In genomic region chr12:70369348-70369747, GRCm38 (mm10) we compare ENCODE assay signal across 14 mouse cellular contexts.
"Had no signal": no experiment of that assay in that cellular context is flagged by ENCODE, and none has a peak within 500 bp of the region (broad histone marks: within the 10 kb centered on the region; RNA-seq: fewer than 3 reads in every experiment).

No protein-coding gene starts in this region.

- H3K4me3 ChIP-seq: kidney, embryonic 15.5 days; limb, embryonic 15.5 days; liver, embryonic 12.5 days; megakaryocyte, embryonic 14.5 days; midbrain, embryonic 12.5 days; neural tube, embryonic 13.5 days had no signal

- H3K36me3 ChIP-seq: kidney, embryonic 15.5 days; limb, embryonic 15.5 days; liver, embryonic 12.5 days; midbrain, embryonic 12.5 days; neural tube, embryonic 13.5 days had no signal

- H3K9me3 ChIP-seq: kidney, embryonic 15.5 days; limb, embryonic 15.5 days; liver, embryonic 12.5 days; megakaryocyte, embryonic 14.5 days; midbrain, embryonic 12.5 days; neural tube, embryonic 13.5 days had no signal

- H3K4me1 ChIP-seq: limb, embryonic 15.5 days; liver, embryonic 12.5 days had no signal

- H3K27ac ChIP-seq: kidney, embryonic 15.5 days; limb, embryonic 15.5 days; liver, embryonic 12.5 days; macrophage; stomach, postnatal 0 days had no signal

- ATAC-seq: liver, embryonic 12.5 days had no signal

- DNase-seq: kidney, adult 2 months; kidney, postnatal 14 days; lung, embryonic 14.5 days; lung, postnatal 14 days; thymus, adult 18-20 months; thymus, postnatal 14 days had no signal

- H3K9ac ChIP-seq: kidney, embryonic 15.5 days; limb, embryonic 15.5 days; liver, embryonic 12.5 days; lung, embryonic 14.5 days; midbrain, embryonic 12.5 days; neural tube, embryonic 13.5 days had no signal

- H3K27me3 ChIP-seq: kidney, embryonic 15.5 days; limb, embryonic 15.5 days; liver, embryonic 12.5 days; midbrain, embryonic 12.5 days; neural tube, embryonic 13.5 days had no signal

- H3K4me2 ChIP-seq: kidney, embryonic 15.5 days; limb, embryonic 15.5 days; liver, embryonic 12.5 days; lung, embryonic 14.5 days; midbrain, embryonic 12.5 days; neural tube, embryonic 13.5 days had no signal
